Mouse (Mus musculus) forebrain, embryonic 16.5 days (tissue): ENCODE measurements around the gene Kntc1. TPM values are rescaled to one million over a fixed set of nuclear protein-coding genes. Genes with fewer than 3 reads are reported as not detected.

ENCODE experiments used
- ATAC-seq: fragments of 200-750 bp; cut with Nextera tagmentation; 2 replicates; pipeline ENCODE4 v1.8.0; 2017; ENCODE audit warnings: mild to moderate bottlenecking, moderate library complexity
- H3K27ac ChIP-seq: fragments of 300-500 bp; sonication (generic); 2 replicates; pipeline ENCODE4 v1.5.1; 2014; ENCODE audit warnings: low read length, control low read depth
- H3K27me3 ChIP-seq: fragments of 300-500 bp; sonication (generic); replicated peaks from 2 replicates; pipeline ENCODE4 v1.6.1; 2014; ENCODE audit warnings: low read length; ENCODE audit not compliant: control insufficient read depth, insufficient read depth
- H3K36me3 ChIP-seq: fragments of 300-500 bp; sonication (generic); 2 replicates; pipeline ENCODE4 v1.6.1; 2014; ENCODE audit not compliant: control insufficient read depth, insufficient read depth
- H3K4me1 ChIP-seq: fragments of 300-500 bp; sonication (generic); replicated peaks from 2 replicates; pipeline ENCODE4 v1.6.1; 2014; ENCODE audit warnings: low read length; ENCODE audit not compliant: control insufficient read depth, insufficient read depth
- H3K4me2 ChIP-seq: fragments of 300-500 bp; sonication (generic); 2 replicates; pipeline ENCODE4 v1.6.1; 2014; ENCODE audit warnings: mild to moderate bottlenecking, low read length, control low read depth
- H3K4me3 ChIP-seq: fragments of 300-500 bp; sonication (generic); replicated peaks from 2 replicates; pipeline ENCODE4 v1.5.1; 2014; ENCODE audit warnings: mild to moderate bottlenecking, low read length, control low read depth
- H3K9ac ChIP-seq: fragments of 300-500 bp; sonication (generic); replicated peaks from 2 replicates; pipeline ENCODE4 v1.6.1; 2014; ENCODE audit warnings: low read depth, low read length, control low read depth
- H3K9me3 ChIP-seq: fragments of 300-500 bp; sonication (generic); 2 replicates; pipeline ENCODE4 v1.6.1; 2016; ENCODE audit warnings: low read length; ENCODE audit not compliant: control insufficient read depth
- WGBS: fragments of 180-500 bp; shearing (Covaris S2); extraction: QIAGEN DNeasy Blood & Tissue Kit; methylation state at CpG from one replicate; pipeline ENCODE4 v1.1.7; 2014; 5-methylcytosine and 5-hydroxymethylcytosine counted together
- polyA plus RNA-seq: library from polyadenylated mRNA; unstranded; fragments of >200 nt; fragmentation: Nextera tagmentation; extraction: Ambion mirVana; gene quantifications from 2 replicates; pipeline ENCODE4 v1.2.1, GENCODE M21; 2015

Kntc1 gene
- polyA plus RNA-seq, 1 experiment from 2014 or later = 12.8 TPM

DNA sequence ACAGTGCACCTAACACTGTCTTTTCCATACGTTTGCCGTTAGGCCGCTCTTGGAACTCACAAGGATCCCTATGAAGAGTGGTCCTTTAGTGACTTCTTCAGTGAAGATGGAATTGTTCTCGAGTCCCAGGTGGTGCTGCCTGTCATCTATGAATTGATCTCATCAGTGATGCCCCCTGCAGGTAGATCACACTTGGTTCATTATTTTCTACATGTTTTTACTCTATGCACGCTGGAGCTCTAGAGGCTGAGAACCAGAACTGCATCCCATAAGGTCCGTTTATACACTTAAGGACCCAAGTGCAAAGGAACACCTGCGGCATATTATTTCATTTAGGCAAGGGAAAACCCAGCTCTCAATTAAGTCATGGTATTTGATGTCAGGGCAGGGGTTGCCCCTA, 39.5 kb downstream of the Kntc1 start:
- Histone ChIP-seq H3K4me1 (no peaks in the 10 kb centered on the region), H3K4me3 (no peak overlapping the region), H3K9me3 (no peaks in the 10 kb centered on the region), H3K36me3 (peaks cover 8% of the 10 kb centered on the region; the same call in 1 of the 2 replicates), H3K4me2 (no peak overlapping the region), H3K27ac (no peak overlapping the region), H3K27me3 (no peaks in the 10 kb centered on the region), H3K9ac (no peak overlapping the region)
- WGBS = 93% methylated on average over 7 of the region's 7 CpGs
- ATAC-seq = no peak

DNA sequence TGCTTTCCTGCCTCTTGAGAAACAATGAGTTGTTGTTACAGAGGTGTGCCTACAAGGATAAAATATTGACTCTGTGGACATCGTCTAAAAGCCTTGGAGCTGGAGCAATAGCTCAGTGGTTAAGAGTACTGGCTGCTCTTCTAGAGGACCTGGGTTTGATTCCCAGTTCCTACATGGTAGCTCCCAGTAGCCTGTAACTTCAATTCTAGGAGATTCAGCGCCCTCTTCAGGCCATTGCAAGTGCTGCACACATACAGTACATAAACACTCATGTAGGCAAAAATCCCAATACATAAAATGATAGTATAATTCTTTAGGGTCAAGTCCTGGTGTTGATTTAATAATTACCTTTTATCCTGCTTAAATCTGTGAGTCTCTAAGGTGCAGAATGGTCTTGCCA, 43.6 kb downstream of the Kntc1 start:
- WGBS = 82% methylated on average over 2 of the region's 2 CpGs
- Histone ChIP-seq H3K27ac (no peak overlapping the region), H3K4me2 (no peak overlapping the region), H3K9me3 (no peaks in the 10 kb centered on the region), H3K4me1 (no peaks in the 10 kb centered on the region), H3K36me3 (peaks cover 6% of the 10 kb centered on the region; the same call in 1 of the 2 replicates), H3K4me3 (no peak overlapping the region), H3K9ac (no peak overlapping the region), H3K27me3 (no peaks in the 10 kb centered on the region)
- ATAC-seq = no peak

DNA sequence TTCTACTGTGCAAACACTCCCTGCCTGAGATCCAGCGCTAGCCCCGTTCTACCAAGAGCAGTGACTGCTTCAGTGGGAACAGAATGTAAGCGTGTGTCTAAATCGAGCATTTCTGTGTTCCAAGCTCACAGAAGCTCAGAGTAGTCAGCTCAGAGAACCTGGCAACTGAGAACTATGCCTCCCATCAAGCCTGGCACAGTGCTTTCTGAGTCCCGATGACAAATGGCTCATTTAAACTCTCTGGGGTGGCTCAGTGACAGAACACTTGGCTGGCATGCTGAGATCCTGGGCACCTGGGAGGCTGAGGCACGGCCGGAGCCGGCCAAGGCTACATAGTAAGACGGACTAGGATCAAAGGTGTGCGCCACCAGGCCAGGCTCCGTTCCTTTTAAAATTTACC, 56.8 kb downstream of the Kntc1 start:
- WGBS = 85% methylated on average over 11 of the region's 11 CpGs
- no peak overlapping the region for H3K4me2 ChIP-seq
- ATAC-seq = no peak
- H3K27ac ChIP-seq = no peak overlapping the region
- no peaks in the 10 kb centered on the region for H3K4me1 ChIP-seq
- no peak overlapping the region for H3K9ac ChIP-seq
- no peaks in the 10 kb centered on the region for H3K27me3 ChIP-seq
- no peaks in the 10 kb centered on the region for H3K9me3 ChIP-seq
- no peak overlapping the region for H3K4me3 ChIP-seq
- H3K36me3 ChIP-seq = no peaks in the 10 kb centered on the region; the same call in 1 of the 2 replicates

DNA sequence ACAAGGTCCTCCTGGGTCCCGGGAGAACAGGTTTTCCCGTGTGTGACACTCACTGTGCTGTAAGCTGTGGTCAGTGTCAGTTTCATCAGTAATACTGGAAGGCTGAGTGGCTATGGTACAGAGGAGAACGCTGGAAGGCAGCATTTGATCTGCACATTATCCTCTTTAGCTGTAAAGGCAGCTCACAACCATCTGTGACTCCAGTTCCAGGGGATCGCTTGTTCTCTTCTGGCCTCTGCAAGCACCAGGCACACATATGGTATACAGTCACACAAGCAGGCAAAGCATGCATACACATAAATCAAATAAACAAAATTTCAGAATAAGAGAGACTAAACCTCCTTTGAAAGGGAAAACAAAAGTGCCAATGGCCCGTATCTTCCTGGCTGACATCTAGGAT, 59.0 kb downstream of the Kntc1 start:
- ATAC-seq = no peak
- Histone ChIP-seq H3K9me3 (no peaks in the 10 kb centered on the region), H3K27ac (no peak overlapping the region), H3K4me2 (no peak overlapping the region), H3K9ac (no peak overlapping the region), H3K4me3 (no peak overlapping the region), H3K36me3 (no peaks in the 10 kb centered on the region), H3K4me1 (no peaks in the 10 kb centered on the region), H3K27me3 (no peaks in the 10 kb centered on the region)
- 89% methylated on average over 5 of the region's 5 CpGs for WGBS

DNA sequence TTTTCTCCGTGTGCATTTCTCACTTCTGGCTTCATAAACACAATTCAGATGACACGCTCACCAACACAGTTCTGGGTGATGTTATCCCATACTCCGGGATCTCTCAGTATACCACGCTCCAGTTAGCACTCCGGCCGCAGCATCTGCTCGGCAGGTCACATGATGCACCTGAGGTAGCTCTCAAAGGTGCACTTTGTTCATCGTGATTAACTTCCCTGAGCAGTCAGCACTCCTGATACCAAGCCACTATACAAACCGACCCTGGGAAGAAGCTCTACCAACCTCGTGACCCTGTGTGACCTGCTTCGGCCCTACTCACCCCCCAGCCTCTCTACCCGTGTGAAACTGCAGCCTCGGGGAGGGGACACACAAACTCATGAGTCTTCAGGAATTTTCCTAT, 59.6 kb downstream of the Kntc1 start:
- no peaks in the 10 kb centered on the region for H3K4me1 ChIP-seq
- H3K36me3 ChIP-seq = no peaks in the 10 kb centered on the region
- H3K27ac ChIP-seq = no peak overlapping the region
- no peak for ATAC-seq
- no peak overlapping the region for H3K4me3 ChIP-seq
- H3K27me3 ChIP-seq = no peaks in the 10 kb centered on the region
- WGBS = 92% methylated on average over 13 of the region's 13 CpGs
- no peaks in the 10 kb centered on the region for H3K9me3 ChIP-seq
- H3K4me2 ChIP-seq = no peak overlapping the region
- no peak overlapping the region for H3K9ac ChIP-seq

DNA sequence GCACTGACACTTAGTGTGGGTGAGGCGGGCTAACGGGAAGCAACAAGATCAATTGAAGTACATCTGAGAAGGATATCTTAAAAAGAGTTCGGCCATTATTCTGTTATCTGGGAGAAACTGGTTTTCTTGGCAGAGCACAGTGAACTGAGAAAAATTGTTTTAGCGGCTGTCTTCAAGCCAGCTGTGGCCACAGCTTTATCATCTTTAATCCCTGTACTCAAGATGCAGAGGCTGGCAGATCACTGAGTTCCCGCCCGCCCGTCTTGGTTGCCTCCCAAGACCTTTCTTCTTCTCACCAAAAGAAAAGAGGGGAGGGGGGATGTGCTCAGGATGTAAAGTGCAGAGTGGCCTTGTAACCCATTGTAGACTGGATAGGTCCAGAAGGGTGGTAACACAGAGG, 67.4 kb downstream of the Kntc1 start:
- WGBS = 78% methylated on average over 7 of the region's 7 CpGs
- no peaks in the 10 kb centered on the region for H3K4me1 ChIP-seq
- no peak overlapping the region for H3K4me2 ChIP-seq
- no peaks in the 10 kb centered on the region for H3K9me3 ChIP-seq
- no peak overlapping the region for H3K4me3 ChIP-seq
- ATAC-seq = no peak
- no peak overlapping the region for H3K27ac ChIP-seq
- no peak overlapping the region for H3K9ac ChIP-seq
- no peaks in the 10 kb centered on the region for H3K27me3 ChIP-seq
- no peaks in the 10 kb centered on the region for H3K36me3 ChIP-seq

DNA sequence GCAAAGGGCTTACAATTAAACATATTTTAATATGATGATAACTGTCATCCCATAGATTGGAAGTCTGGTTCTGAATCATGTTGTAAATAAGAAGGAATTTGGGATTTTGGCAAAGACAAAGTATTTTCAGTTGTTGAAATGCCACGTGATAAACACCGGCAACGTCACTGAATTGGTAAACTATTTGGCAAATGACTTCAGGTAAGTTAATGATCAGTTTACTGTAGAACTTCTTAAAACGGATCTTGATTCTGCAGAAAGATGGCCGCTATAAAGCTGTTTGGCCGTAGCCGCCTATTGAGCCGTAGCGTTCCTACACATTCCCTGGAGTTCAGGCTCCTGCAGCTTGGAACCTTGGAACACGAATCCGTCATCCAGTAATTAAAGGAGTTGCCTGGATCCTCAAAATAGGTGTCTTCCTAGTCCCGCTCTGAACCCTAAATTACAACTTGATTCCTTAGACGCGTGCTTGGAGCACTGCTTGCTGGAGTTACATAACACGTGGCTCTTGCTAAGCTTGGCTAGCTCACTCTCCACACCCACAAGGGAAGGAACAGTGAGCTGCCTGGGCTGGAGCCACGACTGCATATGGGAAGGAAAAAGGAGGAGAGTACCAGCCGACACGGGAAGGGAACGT, 69.5 kb downstream of the Kntc1 start:
- WGBS = 94% methylated on average over 19 of the region's 19 CpGs
- no peaks in the 10 kb centered on the region for H3K9me3 ChIP-seq
- H3K27ac ChIP-seq = no peak overlapping the region
- H3K36me3 ChIP-seq = no peaks in the 10 kb centered on the region
- no peak overlapping the region for H3K9ac ChIP-seq
- H3K27me3 ChIP-seq = no peaks in the 10 kb centered on the region
- no peak for ATAC-seq
- H3K4me2 ChIP-seq = no peak overlapping the region
- H3K4me3 ChIP-seq = no peak overlapping the region
- no peaks in the 10 kb centered on the region for H3K4me1 ChIP-seq

DNA sequence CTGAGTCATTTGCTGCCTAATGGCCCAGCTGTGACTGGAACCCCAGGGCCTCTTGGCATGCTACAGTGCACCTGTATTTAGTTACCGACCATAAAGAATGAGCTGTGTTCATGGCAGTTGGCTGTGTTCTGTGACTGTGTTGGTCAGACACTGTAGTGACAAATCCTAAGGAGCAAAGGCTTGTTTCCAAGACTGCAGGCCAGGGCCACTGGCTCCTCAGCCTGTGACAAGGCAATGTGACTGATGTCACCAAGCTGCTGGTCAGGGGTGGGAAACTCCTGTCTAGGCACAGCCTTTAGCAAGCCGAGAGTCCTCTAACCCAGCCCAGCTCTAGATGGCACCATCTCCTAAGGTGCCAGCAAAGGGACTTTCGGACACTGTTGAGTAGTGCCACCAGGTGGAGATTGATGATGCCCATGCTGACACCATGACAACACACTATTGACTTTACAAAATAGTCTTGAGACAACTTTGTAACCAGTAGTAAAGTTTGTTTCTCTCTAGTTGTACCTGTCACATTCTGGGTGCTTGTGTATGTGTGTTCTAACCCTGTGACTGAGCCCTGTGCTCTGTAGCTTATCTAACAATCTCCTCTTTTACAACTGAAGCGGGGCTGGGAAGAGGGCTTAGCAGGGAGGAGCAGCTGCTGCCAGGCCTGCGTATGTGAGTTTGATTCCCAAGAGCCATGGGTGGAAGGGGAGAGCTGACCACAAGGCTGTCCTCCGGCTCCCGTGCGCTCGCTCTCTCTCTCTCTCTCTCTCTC, 71.2 kb downstream of the Kntc1 start:
- H3K9me3 ChIP-seq = no peaks in the 10 kb centered on the region
- H3K27ac ChIP-seq = no peak overlapping the region
- no peaks in the 10 kb centered on the region for H3K4me1 ChIP-seq
- no peak overlapping the region for H3K9ac ChIP-seq
- no peaks in the 10 kb centered on the region for H3K27me3 ChIP-seq
- no peak overlapping the region for H3K4me2 ChIP-seq
- H3K4me3 ChIP-seq = no peak overlapping the region
- H3K36me3 ChIP-seq = no peaks in the 10 kb centered on the region
- 89% methylated on average over 9 of the region's 9 CpGs for WGBS
- no peak for ATAC-seq

DNA sequence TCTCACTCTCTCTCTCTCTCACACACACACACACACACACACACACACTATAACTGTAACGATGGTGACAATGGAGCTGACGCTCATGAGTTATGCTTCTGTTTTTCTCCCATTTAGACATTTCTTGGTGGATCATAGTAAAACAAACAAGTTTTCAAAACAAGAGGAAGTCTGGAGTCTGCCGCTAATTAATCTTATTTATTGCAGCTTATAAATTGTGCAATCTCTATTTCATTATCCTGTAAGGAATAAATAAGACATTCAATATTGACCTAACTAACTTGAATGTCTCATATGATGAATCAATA, 71.7 kb downstream of the Kntc1 start:
- Histone ChIP-seq H3K36me3 (no peaks in the 10 kb centered on the region), H3K4me3 (no peak overlapping the region), H3K9me3 (no peaks in the 10 kb centered on the region), H3K9ac (no peak overlapping the region), H3K27me3 (no peaks in the 10 kb centered on the region), H3K4me2 (no peak overlapping the region), H3K27ac (no peak overlapping the region), H3K4me1 (no peaks in the 10 kb centered on the region)
- no peak for ATAC-seq
- WGBS = 93% methylated on average over 3 of the region's 3 CpGs
